Comparison of ENCODE assay signal across 8 mouse cellular contexts in the genomic region with DNA sequence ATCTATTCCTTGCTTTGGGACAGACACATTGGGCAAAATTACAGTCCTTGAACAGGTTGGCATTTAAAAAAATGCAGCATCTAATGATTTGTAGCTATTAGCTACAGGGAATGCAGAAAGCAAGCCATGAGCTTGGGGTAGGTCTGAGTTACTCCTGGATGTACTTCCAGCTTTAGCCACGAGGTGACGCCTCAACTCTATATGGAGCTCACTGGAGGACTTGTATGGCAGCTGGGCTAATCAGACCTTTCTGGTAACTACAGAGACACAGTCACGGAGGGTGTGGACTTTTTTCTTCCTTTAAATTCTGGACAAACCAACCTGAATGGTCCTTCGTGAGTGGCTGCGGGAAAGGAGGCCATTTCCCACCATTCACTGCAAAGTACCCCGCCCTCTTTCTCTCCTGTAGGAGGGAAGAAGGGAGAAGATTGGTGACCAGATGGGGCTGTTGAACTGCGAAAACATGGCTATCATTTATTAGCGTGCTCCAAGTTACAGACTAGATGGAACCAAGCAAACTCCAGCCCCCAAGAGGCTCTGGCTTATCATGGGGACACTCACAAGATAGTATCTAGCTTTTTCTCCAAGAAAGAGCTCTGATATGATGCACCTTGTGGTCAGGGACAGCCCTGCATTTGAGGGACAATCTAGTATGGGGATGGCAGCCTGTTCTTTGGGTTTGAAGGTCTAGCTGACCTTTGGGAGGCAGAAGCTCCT. TPM values are rescaled to one million over a fixed set of nuclear protein-coding genes. Genes with fewer than 3 reads are reported as not detected.
A peak's percentile ranks its signal among the peaks of the same experiment; 100 is the strongest.
DNase-seq lines count a peak whose midpoint lies in the region; ATAC-seq lines count a peak whose summit lies in the region.

No protein-coding gene starts in this region.

- no peaks in the 10 kb centered on the region for H3K4me1 ChIP-seq in liver, embryonic 12.5 days
- H3K4me1 ChIP-seq in embryonic facial prominence, embryonic 11.5 days (ENCODE audit: control insufficient read depth, insufficient read depth, low read length): no peaks in the 10 kb centered on the region
- H3K4me1 ChIP-seq in midbrain, embryonic 16.5 days (ENCODE audit: control insufficient read depth, insufficient read depth, low read length): no peaks in the 10 kb centered on the region

- no peaks in the 10 kb centered on the region for H3K36me3 ChIP-seq in liver, embryonic 12.5 days
- H3K36me3 ChIP-seq in embryonic facial prominence, embryonic 11.5 days (replicated peaks; ENCODE audit: control insufficient read depth, insufficient read depth, low read depth, low read length): no peaks in the 10 kb centered on the region
- H3K36me3 ChIP-seq in midbrain, embryonic 16.5 days (ENCODE audit: control insufficient read depth, insufficient read depth, low read length): no peaks in the 10 kb centered on the region

- no peaks in the 10 kb centered on the region for H3K9me3 ChIP-seq in liver, embryonic 12.5 days (replicated peaks)
- H3K9me3 ChIP-seq in embryonic facial prominence, embryonic 11.5 days (replicated peaks; ENCODE audit: control insufficient read depth, low read length): no peaks in the 10 kb centered on the region
- H3K9me3 ChIP-seq in midbrain, embryonic 16.5 days (replicated peaks; ENCODE audit: control insufficient read depth, low read length, poor library complexity, severe bottlenecking): no peaks in the 10 kb centered on the region

- ATAC-seq in liver, embryonic 12.5 days: no peak
- no peak; the same call in 1 of the 2 replicates for ATAC-seq in embryonic facial prominence, embryonic 11.5 days (replicated peaks; ENCODE audit: insufficient number of reproducible peaks, low FRiP score, low TSS enrichment, low read depth)
- ATAC-seq in midbrain, embryonic 16.5 days: peak; percentile 93

- no peaks in the 10 kb centered on the region; the same call in 1 of the 2 replicates for H3K27me3 ChIP-seq in liver, embryonic 12.5 days (replicated peaks)
- H3K27me3 ChIP-seq in embryonic facial prominence, embryonic 11.5 days (ENCODE audit: control insufficient read depth, insufficient read depth, low read length): no peaks in the 10 kb centered on the region
- no peaks in the 10 kb centered on the region for H3K27me3 ChIP-seq in midbrain, embryonic 16.5 days (ENCODE audit: control insufficient read depth, insufficient read depth, low read depth, low read length)

- H3K9ac ChIP-seq in liver, embryonic 12.5 days: no peak overlapping the region
- no peak overlapping the region for H3K9ac ChIP-seq in embryonic facial prominence, embryonic 11.5 days (replicated peaks; ENCODE audit: low read length)
- no peak overlapping the region for H3K9ac ChIP-seq in midbrain, embryonic 16.5 days (ENCODE audit: low read depth, low read length)

- 21% methylated on average over 8 of the region's 8 CpGs for WGBS in liver, embryonic 12.5 days (ENCODE audit: insufficient replicate concordance)
- WGBS in embryonic facial prominence, embryonic 11.5 days: 27% methylated on average over 8 of the region's 8 CpGs
- 28% methylated on average over 8 of the region's 8 CpGs for WGBS in midbrain, embryonic 16.5 days

- intact Hi-C loops in left cerebral cortex, postnatal 36 days (cut with DNase I): loop anchor here (1.0 to 2.0 kb wide), 2 partner anchors 430 to 573 kb away; a partner anchor contains a TSS

- peak; percentile 68 for DNase-seq in liver
- peak; percentile 88 for DNase-seq in embryonic facial prominence, embryonic 11.5 days (ENCODE audit: low spot score)
- peak; percentile 77 to 91 for DNase-seq in heart, adult 18-20 months
- DNase-seq in kidney, adult 11 months: peak; percentile 48
- peak; percentile 82 to 84 for DNase-seq in left cerebral cortex, postnatal 36 days (ENCODE audit: low spot score in 2 of 2)
- peak; percentile 51 to 71 for DNase-seq in spleen, postnatal 4 days (ENCODE audit: low spot score in 2 of 2)

- H3K4me3 ChIP-seq in liver, embryonic 12.5 days: no peak overlapping the region
- H3K4me3 ChIP-seq in embryonic facial prominence, embryonic 11.5 days (ENCODE audit: low read depth, low read length): no peak overlapping the region
- no peak overlapping the region for H3K4me3 ChIP-seq in midbrain, embryonic 16.5 days (ENCODE audit: low read depth, low read length)

- H3K4me2 ChIP-seq in liver, embryonic 12.5 days: no peak overlapping the region
- H3K4me2 ChIP-seq in embryonic facial prominence, embryonic 11.5 days (ENCODE audit: low read depth, low read length): no peak overlapping the region
- peak overlapping the region; percentile 36 for H3K4me2 ChIP-seq in midbrain, embryonic 16.5 days (ENCODE audit: low read length)

- H3K27ac ChIP-seq in liver, embryonic 12.5 days: no peak overlapping the region
- H3K27ac ChIP-seq in embryonic facial prominence, embryonic 11.5 days (replicated peaks; ENCODE audit: low read depth, low read length): no peak overlapping the region
- no peak overlapping the region for H3K27ac ChIP-seq in midbrain, embryonic 16.5 days (ENCODE audit: low read length)

RNA-seq across cellular contexts. Expression of a gene that starts 6.7 kb away (rescaled TPM):
- not detected in 2 replicates for polyA plus RNA-seq in liver, embryonic 12.5 days (2016; fragmentation: Nextera tagmentation; extraction: Ambion mirVana)
- not detected in 2 replicates for polyA plus RNA-seq in embryonic facial prominence, embryonic 11.5 days (2014; fragmentation: Nextera tagmentation; extraction: Ambion mirVana)
- not detected for total RNA-seq in heart, adult 18-20 months (2021)
- not detected for total RNA-seq in left cerebral cortex, postnatal 36 days (2021)
- polyA plus RNA-seq in midbrain, embryonic 16.5 days (2015; fragmentation: Nextera tagmentation; extraction: Ambion mirVana): not detected in 2 replicates

RNA-seq across cellular contexts. Expression of a gene that starts 57.1 kb away (rescaled TPM):
- 0.50 and 0.68 TPM in 2 replicates for polyA plus RNA-seq in liver, embryonic 12.5 days (2016; fragmentation: Nextera tagmentation; extraction: Ambion mirVana)
- polyA plus RNA-seq in embryonic facial prominence, embryonic 11.5 days (2014; fragmentation: Nextera tagmentation; extraction: Ambion mirVana): 2.2 and 2.9 TPM in 2 replicates
- total RNA-seq in heart, adult 18-20 months (2021): 1 to 10 TPM; 1.3 to 2.0 TPM
- total RNA-seq in left cerebral cortex, postnatal 36 days (2021): 1 to 10 TPM in 1 of 2 experiments, under 1 TPM in 1; 0.75 to 1.2 TPM
- polyA plus RNA-seq in midbrain, embryonic 16.5 days (2015; fragmentation: Nextera tagmentation; extraction: Ambion mirVana): 0.38 and 0.55 TPM in 2 replicates
